Mouse (Mus musculus) intestine, embryonic 16.5 days (tissue): ENCODE results near the gene Phlpp1. TPM values are rescaled to one million over a fixed set of nuclear protein-coding genes. Genes with fewer than 3 reads are reported as not detected.

Experiments used
- ATAC-seq: fragments of 200-750 bp; cut with Nextera tagmentation; 2 replicates; pipeline ENCODE4 v1.8.0; 2017; ENCODE audit warnings: moderate TSS enrichment, moderate library complexity
- H3K27ac ChIP-seq: fragments of 300-500 bp; sonication (generic); 2 replicates; pipeline ENCODE4 v1.5.1; 2014; ENCODE audit warnings: mild to moderate bottlenecking, low read length
- H3K27me3 ChIP-seq: fragments of 300-500 bp; sonication (generic); replicated peaks from 2 replicates; pipeline ENCODE4 v1.6.1; 2014; ENCODE audit warnings: low read length, control low read depth, mixed read lengths; ENCODE audit not compliant: control insufficient read depth, insufficient read depth
- H3K36me3 ChIP-seq: fragments of 300-500 bp; sonication (generic); 2 replicates; pipeline ENCODE4 v1.6.1; 2014; ENCODE audit warnings: low read length, control low read depth; ENCODE audit not compliant: control insufficient read depth, insufficient read depth
- H3K4me1 ChIP-seq: fragments of 300-500 bp; sonication (generic); 2 replicates; pipeline ENCODE4 v1.6.1; 2014; ENCODE audit warnings: low read length, control low read depth, mixed read lengths; ENCODE audit not compliant: control insufficient read depth, insufficient read depth
- H3K4me2 ChIP-seq: fragments of 300-500 bp; sonication (generic); 2 replicates; pipeline ENCODE4 v1.6.1; 2014; ENCODE audit warnings: low read depth, low read length, control low read depth
- H3K4me3 ChIP-seq: fragments of 300-500 bp; sonication (generic); 2 replicates; pipeline ENCODE4 v1.5.1; 2014; ENCODE audit warnings: mild to moderate bottlenecking, low read length
- H3K9ac ChIP-seq: fragments of 300-500 bp; sonication (generic); 2 replicates; pipeline ENCODE4 v1.6.1; 2014; ENCODE audit warnings: low read depth, low read length
- H3K9me3 ChIP-seq: fragments of 300-500 bp; sonication (generic); 2 replicates; pipeline ENCODE4 v1.6.1; 2016; ENCODE audit warnings: low read length, control low read depth; ENCODE audit not compliant: control insufficient read depth
- WGBS: fragments of 180-500 bp; shearing (Covaris S2); extraction: QIAGEN DNeasy Blood & Tissue Kit; methylation state at CpG from one replicate; pipeline ENCODE4 v1.1.7; 2014; 5-methylcytosine and 5-hydroxymethylcytosine counted together
- polyA plus RNA-seq: library from polyadenylated mRNA; unstranded; fragments of >200 nt; fragmentation: Nextera tagmentation; extraction: Ambion mirVana; gene quantifications from 2 replicates; pipeline ENCODE4 v1.2.1, GENCODE M21; 2015

Phlpp1 gene
- polyA plus RNA-seq, 1 experiment from 2014 or later: 2.9 TPM

- ATAC-seq: no peak
- H3K4me2 ChIP-seq: no peak overlapping the region
- 57% methylated on average over 10 of the region's 10 CpGs for WGBS
These were observed 103.0 kb downstream of the Phlpp1 start for GRCm38 (mm10) chr1:106274561-106275001.

GRCm38 (mm10) chr1:106275142-106275541 is 103.6 kb downstream of the Phlpp1 start:
- no peak for ATAC-seq

More at GRCm38 (mm10) chr1:106274561-106275001, 103.0 kb downstream of the Phlpp1 start:
- H3K27ac ChIP-seq: no peak overlapping the region
- no peaks in the 10 kb centered on the region for H3K36me3 ChIP-seq
- no peak overlapping the region for H3K9ac ChIP-seq
- no peak overlapping the region for H3K4me3 ChIP-seq
- no peaks in the 10 kb centered on the region for H3K27me3 ChIP-seq
- no peaks in the 10 kb centered on the region for H3K9me3 ChIP-seq
- H3K4me1 ChIP-seq: peaks cover 8% of the 10 kb centered on the region

GRCm38 (mm10) chr1:106275731-106276130 is 104.2 kb downstream of the Phlpp1 start:
- Histone ChIP-seq H3K9ac (no peak overlapping the region), H3K4me3 (no peak overlapping the region), H3K4me1 (peaks cover 15% of the 10 kb centered on the region), H3K36me3 (no peaks in the 10 kb centered on the region), H3K9me3 (no peaks in the 10 kb centered on the region), H3K27ac (no peak overlapping the region), H3K4me2 (no peak overlapping the region), H3K27me3 (no peaks in the 10 kb centered on the region)
- 76% methylated on average over 7 of the region's 7 CpGs for WGBS
- ATAC-seq: no peak

More at GRCm38 (mm10) chr1:106275142-106275541, 103.6 kb downstream of the Phlpp1 start:
- no peaks in the 10 kb centered on the region for H3K36me3 ChIP-seq
- H3K4me3 ChIP-seq: no peak overlapping the region
- H3K4me2 ChIP-seq: no peak overlapping the region
- H3K4me1 ChIP-seq: peaks cover 12% of the 10 kb centered on the region
- no peak overlapping the region for H3K27ac ChIP-seq
- no peaks in the 10 kb centered on the region for H3K9me3 ChIP-seq
- 90% methylated on average over 4 of the region's 4 CpGs for WGBS
- no peaks in the 10 kb centered on the region for H3K27me3 ChIP-seq
- no peak overlapping the region for H3K9ac ChIP-seq

GRCm38 (mm10) chr1:106276824-106277223 is 105.3 kb downstream of the Phlpp1 start:
- Histone ChIP-seq H3K9me3 (no peaks in the 10 kb centered on the region), H3K4me3 (no peak overlapping the region), H3K36me3 (no peaks in the 10 kb centered on the region), H3K27me3 (no peaks in the 10 kb centered on the region), H3K9ac (no peak overlapping the region), H3K4me2 (no peak overlapping the region), H3K4me1 (peaks cover 15% of the 10 kb centered on the region), H3K27ac (no peak overlapping the region)
- 73% methylated on average over 1 of the region's 1 CpGs for WGBS
- ATAC-seq: no peak

GRCm38 (mm10) chr1:106277286-106277685 is 105.7 kb downstream of the Phlpp1 start:
- H3K27me3 ChIP-seq: no peaks in the 10 kb centered on the region
- H3K9ac ChIP-seq: no peak overlapping the region
- ATAC-seq: no peak
- H3K4me2 ChIP-seq: no peak overlapping the region
- H3K36me3 ChIP-seq: no peaks in the 10 kb centered on the region
- peaks cover 15% of the 10 kb centered on the region for H3K4me1 ChIP-seq
- no peak overlapping the region for H3K27ac ChIP-seq
- H3K4me3 ChIP-seq: no peak overlapping the region
- 44% methylated on average over 4 of the region's 4 CpGs for WGBS
- no peaks in the 10 kb centered on the region for H3K9me3 ChIP-seq

- WGBS: 63% methylated on average over 5 of the region's 5 CpGs
- no peaks in the 10 kb centered on the region for H3K9me3 ChIP-seq
- no peaks in the 10 kb centered on the region for H3K36me3 ChIP-seq
- H3K4me3 ChIP-seq: no peak overlapping the region
- no peaks in the 10 kb centered on the region for H3K27me3 ChIP-seq
- peak; percentile 89 for ATAC-seq
- H3K9ac ChIP-seq: no peak overlapping the region
- H3K4me1 ChIP-seq: peaks cover 15% of the 10 kb centered on the region
- H3K27ac ChIP-seq: no peak overlapping the region
- H3K4me2 ChIP-seq: 0 out of 2 replicates have a peak overlapping the region, but pooled peaks have one; percentile 3
These were observed 107.1 kb downstream of the Phlpp1 start for GRCm38 (mm10) chr1:106278552-106279060.

- H3K4me3 ChIP-seq: no peak overlapping the region
- no peaks in the 10 kb centered on the region for H3K36me3 ChIP-seq
- ATAC-seq: no peak
- H3K9ac ChIP-seq: no peak overlapping the region
- no peaks in the 10 kb centered on the region for H3K9me3 ChIP-seq
- H3K27ac ChIP-seq: no peak overlapping the region
- H3K27me3 ChIP-seq: no peaks in the 10 kb centered on the region
- WGBS: 81% methylated on average over 2 of the region's 2 CpGs
- no peak overlapping the region for H3K4me2 ChIP-seq
- H3K4me1 ChIP-seq: peaks cover 15% of the 10 kb centered on the region
These were observed 108.0 kb downstream of the Phlpp1 start for GRCm38 (mm10) chr1:106279404-106280123.

GRCm38 (mm10) chr1:106280171-106280913 is 108.8 kb downstream of the Phlpp1 start:
- ATAC-seq: no peak
- H3K36me3 ChIP-seq: no peaks in the 10 kb centered on the region
- no peak overlapping the region for H3K9ac ChIP-seq
- H3K4me2 ChIP-seq: no peak overlapping the region
- 76% methylated on average over 8 of the region's 8 CpGs for WGBS
- H3K9me3 ChIP-seq: no peaks in the 10 kb centered on the region
- H3K4me3 ChIP-seq: no peak overlapping the region
- no peak overlapping the region for H3K27ac ChIP-seq
- H3K4me1 ChIP-seq: peaks cover 15% of the 10 kb centered on the region
- no peaks in the 10 kb centered on the region for H3K27me3 ChIP-seq

GRCm38 (mm10) chr1:106286815-106287214 is 115.3 kb downstream of the Phlpp1 start:
- H3K27ac ChIP-seq: no peak overlapping the region
- H3K27me3 ChIP-seq: no peaks in the 10 kb centered on the region
- 80% methylated on average over 7 of the region's 7 CpGs for WGBS
- no peaks in the 10 kb centered on the region for H3K36me3 ChIP-seq
- H3K4me3 ChIP-seq: no peak overlapping the region
- H3K9ac ChIP-seq: no peak overlapping the region
- H3K9me3 ChIP-seq: no peaks in the 10 kb centered on the region
- no peaks in the 10 kb centered on the region for H3K4me1 ChIP-seq
- ATAC-seq: no peak
- H3K4me2 ChIP-seq: no peak overlapping the region
